Mouse (Mus musculus) lung, postnatal 4 days (tissue): ENCODE results near the gene Robo3.

ENCODE experiments used
- DNase-seq, 2 experiments: peaks; one replicate each; pipeline ENCODE4 v3.0.0; 2021

The Robo3 gene

GRCm38 (mm10) chr9:37367301-37368080, 65.6 kb downstream of the Robo3 start, which contains the start of gene Hepacam:
Gene Hepacam, plus strand, starts transcription at chr9:37367351.
- no peak for DNase-seq

- DNase-seq = no peak
Measured at GRCm38 (mm10) chr9:37365706-37366105, 67.3 kb downstream of the Robo3 start.
